Mouse (Mus musculus) MEL (cell line): Measurements from ENCODE around the gene Rab13. TPM values are rescaled to one million over a fixed set of nuclear protein-coding genes. Genes with fewer than 3 reads are reported as not detected.

Experiments
- DNase-seq: peaks from one replicate; pipeline ENCODE4 v3.0.0; 2011; ENCODE audit warnings: low read depth, low spot score
- H3K27ac ChIP-seq: 2 replicates; pipeline ENCODE4 v1.5.1; 2012; ENCODE audit warnings: low read depth, mild to moderate bottlenecking, control low read depth, low read length, moderate library complexity; ENCODE audit not compliant: control insufficient read depth
- H3K27me3 ChIP-seq, 2 experiments: fragments of 150-350 bp in 1 of 2; sonication (generic) in 1 of 2; 2 replicates each; pipeline ENCODE4 v1.6.1; 2012; ENCODE audit warnings: low read length in 2 of 2, mild to moderate bottlenecking in 2 of 2, improper control_type of control experiment in 1 of 2, moderate library complexity in 1 of 2; ENCODE audit not compliant: insufficient read depth in 2 of 2, control insufficient read depth in 1 of 2
- H3K36me3 ChIP-seq, 2 experiments: 2 replicates each; pipeline ENCODE4 v1.6.1; 2012 to 2014; ENCODE audit warnings: low read length in 2 of 2, improper control_type of control experiment in 1 of 2, inconsistent platforms in 1 of 2, mild to moderate bottlenecking in 1 of 2; ENCODE audit not compliant: insufficient read depth in 2 of 2, control insufficient read depth in 1 of 2
- H3K4me1 ChIP-seq, 2 experiments: fragments of 150-350 bp in 1 of 2; sonication (generic) in 1 of 2; 2 replicates each; pipeline ENCODE4 v1.6.1; 2012; ENCODE audit warnings: low read length in 2 of 2, improper control_type of control experiment in 1 of 2, mild to moderate bottlenecking in 1 of 2; ENCODE audit not compliant: insufficient read depth in 2 of 2, control insufficient read depth in 1 of 2
- H3K4me3 ChIP-seq, 2 experiments: fragments of 150-350 bp in 1 of 2; sonication (generic) in 1 of 2; 2 replicates each; pipeline ENCODE4 v1.5.1; 2012; ENCODE audit warnings: low read depth in 2 of 2, low read length in 2 of 2, mild to moderate bottlenecking in 2 of 2, moderate library complexity in 2 of 2, control low read depth in 1 of 2, improper control_type of control experiment in 1 of 2; ENCODE audit not compliant: control insufficient read depth in 1 of 2, insufficient read depth in 1 of 2
- H3K79me2 ChIP-seq: 2 replicates; pipeline ENCODE4 v1.6.1; 2012; ENCODE audit warnings: mild to moderate bottlenecking, low read length, moderate library complexity; ENCODE audit not compliant: control insufficient read depth, poor library complexity, insufficient read depth
- H3K9ac ChIP-seq: 2 replicates; pipeline ENCODE4 v1.6.1; 2012; ENCODE audit warnings: low read depth, mild to moderate bottlenecking, control low read depth, low read length, moderate library complexity; ENCODE audit not compliant: control insufficient read depth, poor library complexity, severe bottlenecking
- H3K9me3 ChIP-seq: fragments of 150-350 bp; sonication (generic); replicated peaks from 2 replicates; pipeline ENCODE4 v1.6.1; 2012; ENCODE audit warnings: mild to moderate bottlenecking, low read length, improper control_type of control experiment, moderate library complexity; ENCODE audit not compliant: insufficient read depth
- CHD1 ChIP-seq: IDR thresholded peaks from 2 replicates; pipeline ENCODE4 v1.6.1; 2012; ENCODE audit warnings: low read depth, mild to moderate bottlenecking, inconsistent platforms, low read length, improper control_type of control experiment
- CTCF ChIP-seq, 3 experiments: IDR thresholded peaks in 2 of 3; conservative IDR thresholded peaks in 1 of 3; 2 replicates each; pipeline ENCODE4 v1.5.1; 2011 to 2012; ENCODE audit warnings: low read length in 3 of 3, low read depth in 2 of 3, mild to moderate bottlenecking in 2 of 3, improper control_type of control experiment in 1 of 3, inconsistent platforms in 1 of 3, mixed read lengths in 1 of 3, moderate library complexity in 1 of 3; ENCODE audit not compliant: control insufficient read depth in 1 of 3, insufficient read depth in 1 of 3, poor library complexity in 1 of 3, severe bottlenecking in 1 of 3
- E2F4 ChIP-seq: IDR thresholded peaks from 2 replicates; pipeline ENCODE4 v1.6.1; 2011; ENCODE audit warnings: low read depth, low read length, improper control_type of control experiment, borderline replicate concordance
- ELF1 ChIP-seq: IDR thresholded peaks from 2 replicates; pipeline ENCODE4 v1.6.1; 2014; ENCODE audit warnings: low read depth, mild to moderate bottlenecking, inconsistent platforms, low read length, improper control_type of control experiment, moderate library complexity
- ETS1 ChIP-seq: IDR thresholded peaks from 2 replicates; pipeline ENCODE4 v1.6.1; 2012; ENCODE audit warnings: low read depth, mild to moderate bottlenecking, inconsistent platforms, low read length, improper control_type of control experiment, moderate library complexity
- JUND ChIP-seq: IDR thresholded peaks from 2 replicates; pipeline ENCODE4 v1.6.1; 2011; ENCODE audit warnings: low read depth, mild to moderate bottlenecking, improper control_type of control experiment, low read length
- MAX ChIP-seq: IDR thresholded peaks from 2 replicates; pipeline ENCODE4 v1.6.1; 2011; ENCODE audit warnings: low read length, improper control_type of control experiment
- MXI1 ChIP-seq: IDR thresholded peaks from 2 replicates; pipeline ENCODE4 v1.6.1; 2011; ENCODE audit warnings: mild to moderate bottlenecking, low read depth, low read length, improper control_type of control experiment
- MYB ChIP-seq: IDR thresholded peaks from 2 replicates; pipeline ENCODE4 v1.6.1; 2011; ENCODE audit warnings: mild to moderate bottlenecking, low read depth, low read length, improper control_type of control experiment
- POLR2AphosphoS2 ChIP-seq: IDR thresholded peaks from 2 replicates; pipeline ENCODE4 v1.6.1; 2011; ENCODE audit warnings: low read length, improper control_type of control experiment
- RCOR1 ChIP-seq: IDR thresholded peaks from 2 replicates; pipeline ENCODE4 v1.6.1; 2012; ENCODE audit warnings: low read depth, mild to moderate bottlenecking, inconsistent platforms, low read length, improper control_type of control experiment
- SIN3A ChIP-seq: IDR thresholded peaks from 2 replicates; pipeline ENCODE4 v1.6.1; 2012; ENCODE audit warnings: low read length, improper control_type of control experiment, inconsistent platforms
- SMC3 ChIP-seq: IDR thresholded peaks from 2 replicates; pipeline ENCODE4 v1.6.1; 2011; ENCODE audit warnings: low read depth, low read length, improper control_type of control experiment
- TAL1 ChIP-seq: IDR thresholded peaks from 2 replicates; pipeline ENCODE4 v1.6.1; 2012; ENCODE audit warnings: mild to moderate bottlenecking, inconsistent platforms, low read length, moderate library complexity, mixed read lengths
- TBP ChIP-seq: IDR thresholded peaks from 2 replicates; pipeline ENCODE4 v1.8.0; 2011; ENCODE audit warnings: low read depth, low read length, improper control_type of control experiment
- TCF12 ChIP-seq: IDR thresholded peaks from 2 replicates; pipeline ENCODE4 v1.6.1; 2014; ENCODE audit warnings: low read depth, mild to moderate bottlenecking, inconsistent platforms, low read length, improper control_type of control experiment, moderate library complexity
- UBTF ChIP-seq: IDR thresholded peaks from 2 replicates; pipeline ENCODE4 v1.6.1; 2012; ENCODE audit warnings: low read depth, mild to moderate bottlenecking, inconsistent platforms, low read length, improper control_type of control experiment, moderate library complexity, borderline replicate concordance; ENCODE audit not compliant: insufficient read depth
- USF2 ChIP-seq, 2 experiments: IDR thresholded peaks; 2 replicates each; pipeline ENCODE4 v1.6.1; 2011 to 2012; ENCODE audit warnings: improper control_type of control experiment in 2 of 2, low read length in 2 of 2, borderline replicate concordance in 1 of 2, inconsistent platforms in 1 of 2, low read depth in 1 of 2, mild to moderate bottlenecking in 1 of 2; ENCODE audit not compliant: insufficient read depth in 1 of 2
- ZNF384 ChIP-seq: IDR thresholded peaks from 2 replicates; pipeline ENCODE4 v1.6.1; 2012; ENCODE audit warnings: low read depth, mild to moderate bottlenecking, inconsistent platforms, low read length, improper control_type of control experiment
- polyA plus RNA-seq, 2 experiments: library from polyadenylated mRNA; stranded (reverse) in 1 of 2; unstranded in 1 of 2; fragments of >175 nt in 1 of 2; fragments of >200 nt in 1 of 2; gene quantifications; 2 replicates each; pipeline versions ENCODE4 v1.2.1 to v1.2.4; 2012; ENCODE audit warnings: low replicate concordance in 2 of 2, low read depth in 1 of 2; ENCODE audit not compliant: insufficient read length in 2 of 2, insufficient read depth in 1 of 2, missing spikeins in 1 of 2
- total RNA-seq: library from RNA; depleted of rRNA; stranded (reverse); fragments of 300-350 nt; gene quantifications from 2 replicates; pipeline ENCODE4 v1.2.3, GENCODE M21; 2012

Rab13 gene
- total and polyA plus RNA-seq, 3 experiments, result 5.1 to 7.7 TPM; not detected in 1

- peak; percentile 64; the same call in 1 of the 2 replicates for TF ChIP-seq TCF12
- TF ChIP-seq SIN3A, result peak; percentile 33; the same call in 1 of the 2 replicates
- TF ChIP-seq SMC3, result no peak
- TF ChIP-seq E2F4, result no peak
- TF ChIP-seq CTCF (IDR thresholded peaks at IDR 0.05 in 2 of 3, conservative IDR thresholded peaks at IDR 0.05 in 1 of 3; ENCODE audit: control insufficient read depth in 1 of 3, insufficient read depth in 1 of 3, low read depth in 2 of 3, low read length in 3 of 3, poor library complexity in 1 of 3, severe bottlenecking in 1 of 3), result no peak
Measured at GRCm38 (mm10) chr3:90179566-90179965, 33.9 kb upstream of the Rab13 start (continued).

DNA sequence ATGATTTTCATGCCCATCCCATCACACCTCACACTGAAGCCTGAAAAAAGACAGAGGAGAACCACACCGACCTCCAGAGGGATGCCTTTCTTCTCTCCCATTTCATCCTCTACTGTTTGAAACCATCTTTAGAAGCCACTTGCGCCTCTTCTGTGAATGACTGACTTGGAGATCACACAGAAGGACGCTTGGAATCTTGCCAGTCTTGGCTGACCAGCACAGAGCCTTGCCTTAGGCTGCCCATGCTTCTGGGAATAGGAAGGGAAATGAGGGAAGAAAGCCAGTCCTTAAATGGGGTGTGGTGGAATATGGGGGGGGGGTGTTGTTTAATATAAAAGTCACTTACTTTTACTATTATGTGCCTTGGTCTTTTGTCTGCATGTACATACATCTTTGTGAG, 29.9 kb upstream of the Rab13 start:
- peaks cover 3 to 8% of the 10 kb centered on the region in 2 experiments for H3K4me1 ChIP-seq
- no peaks in the 10 kb centered on the region for H3K9me3 ChIP-seq
- no peak for DNase-seq
- TF ChIP-seq TAL1, result no peak
- no peak for TF ChIP-seq UBTF
- TF ChIP-seq MXI1, result no peak
- TF ChIP-seq RCOR1, result no peak
- TF ChIP-seq MAX, result no peak
- no peak for TF ChIP-seq ZNF384
- no peak for TF ChIP-seq ELF1
- TF ChIP-seq JUND, result no peak
- H3K4me3 ChIP-seq, result no peak overlapping the region
- H3K9ac ChIP-seq, result no peak overlapping the region
- no peaks in the 10 kb centered on the region for H3K79me2 ChIP-seq
- H3K27ac ChIP-seq, result no peak overlapping the region
- H3K36me3 ChIP-seq, result peaks cover 0 to 7% of the 10 kb centered on the region in 2 experiments; a peak in 2 of 4 replicates
- no peaks in the 10 kb centered on the region for H3K27me3 ChIP-seq

DNA sequence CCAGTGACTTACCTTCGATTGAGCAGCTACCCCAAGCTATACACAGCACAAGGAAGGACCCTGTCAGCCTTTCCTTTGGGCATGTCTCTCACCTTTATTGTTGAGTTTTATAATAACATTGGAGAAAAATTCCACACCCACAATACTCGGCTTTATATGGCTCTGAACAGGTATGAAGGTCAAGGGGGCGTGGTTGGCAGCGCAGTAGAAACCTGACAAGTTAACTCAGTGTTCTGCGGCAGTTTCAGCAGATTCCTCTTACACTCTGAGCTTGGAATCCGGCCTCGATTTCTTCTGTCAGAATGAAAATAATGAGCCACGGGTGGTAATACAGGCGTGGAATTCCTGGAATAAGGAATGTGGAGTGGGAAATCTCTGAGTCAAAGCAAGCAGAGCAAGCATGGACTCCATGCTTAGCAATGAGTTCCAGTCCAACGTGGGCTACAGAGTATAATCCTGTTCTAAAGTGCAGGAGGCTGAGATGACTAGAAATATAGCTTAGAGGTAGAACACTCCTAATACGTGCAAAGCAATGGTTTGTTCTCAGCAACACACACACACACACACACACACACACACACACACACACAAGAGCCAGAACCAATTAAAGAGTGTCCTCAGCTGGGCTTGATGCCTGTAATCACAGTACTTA, 22.5 kb upstream of the Rab13 start:
- no peaks in the 10 kb centered on the region for H3K27me3 ChIP-seq
- H3K4me3 ChIP-seq, result no peak overlapping the region
- no peak overlapping the region for H3K9ac ChIP-seq
- H3K79me2 ChIP-seq, result no peaks in the 10 kb centered on the region
- DNase-seq, result no peak
- H3K27ac ChIP-seq, result no peak overlapping the region
- H3K9me3 ChIP-seq, result no peaks in the 10 kb centered on the region
- no peak for TF ChIP-seq E2F4
- TF ChIP-seq USF2 (IDR thresholded peaks at IDR 0.05; ENCODE audit: borderline replicate concordance in 1 of 2, insufficient read depth in 1 of 2, low read depth in 1 of 2, low read length in 2 of 2), result no peak
- no peak for TF ChIP-seq ETS1
- no peak for TF ChIP-seq ELF1
- TF ChIP-seq SMC3, result no peak
- TF ChIP-seq POLR2AphosphoS2, result no peak
- TF ChIP-seq TBP, result no peak
- TF ChIP-seq CHD1, result no peak
- TF ChIP-seq MYB, result no peak
- peaks cover 0 to 11% of the 10 kb centered on the region in 2 experiments; a peak in 2 of 4 replicates for H3K36me3 ChIP-seq
- H3K4me1 ChIP-seq, result peaks cover 2 to 9% of the 10 kb centered on the region in 2 experiments; a peak in 2 of 4 replicates
